In genomic region chr1:118389454-118390265, GRCm38 (mm10) we compare ENCODE assay signal across 8 mouse cellular contexts. TPM values are rescaled to one million over a fixed set of nuclear protein-coding genes. Genes with fewer than 3 reads are reported as not detected.
DNase-seq lines count a peak whose midpoint lies in the region; ATAC-seq and TF ChIP-seq lines count a peak whose summit lies in the region.

No protein-coding gene starts in this region.

- peak overlapping the region; percentile 95 for H3K9ac ChIP-seq in embryonic facial prominence, embryonic 11.5 days (replicated peaks; ENCODE audit: low read length)
- H3K9ac ChIP-seq in hindbrain, embryonic 13.5 days, result peak overlapping the region; percentile 96
- peak overlapping the region; percentile 96 for H3K9ac ChIP-seq in midbrain, embryonic 13.5 days (replicated peaks)

- 0 out of 2 replicates have a peak, but pooled peaks have one; percentile 0 for TF ChIP-seq CTCF in gastrocnemius, adult 2 months (IDR thresholded peaks at IDR 0.05)

- ATAC-seq in embryonic facial prominence, embryonic 11.5 days (replicated peaks; ENCODE audit: insufficient number of reproducible peaks, low FRiP score, low TSS enrichment, low read depth), result peak; percentile 73
- peak; percentile 76 for ATAC-seq in hindbrain, embryonic 13.5 days (ENCODE audit: low FRiP score)
- peak; percentile 76 for ATAC-seq in midbrain, embryonic 13.5 days

- peak overlapping the region; percentile 71 for H3K4me2 ChIP-seq in embryonic facial prominence, embryonic 11.5 days (ENCODE audit: low read depth, low read length)
- H3K4me2 ChIP-seq in hindbrain, embryonic 13.5 days, result peak overlapping the region; percentile 65
- H3K4me2 ChIP-seq in midbrain, embryonic 13.5 days (replicated peaks), result peak overlapping the region; percentile 64

- no peaks in the 10 kb centered on the region for H3K27me3 ChIP-seq in embryonic facial prominence, embryonic 11.5 days (ENCODE audit: control insufficient read depth, insufficient read depth, low read length)
- no peaks in the 10 kb centered on the region for H3K27me3 ChIP-seq in hindbrain, embryonic 13.5 days
- H3K27me3 ChIP-seq in midbrain, embryonic 13.5 days, result no peaks in the 10 kb centered on the region
- H3K27me3 ChIP-seq in splenic B cell, adult 2 months (ENCODE audit: control insufficient read depth, insufficient read depth, low read length, poor library complexity, severe bottlenecking), result no peaks in the 10 kb centered on the region

- no peaks in the 10 kb centered on the region for H3K4me1 ChIP-seq in embryonic facial prominence, embryonic 11.5 days (ENCODE audit: control insufficient read depth, insufficient read depth, low read length)
- peaks cover 33% of the 10 kb centered on the region for H3K4me1 ChIP-seq in hindbrain, embryonic 13.5 days (replicated peaks)
- H3K4me1 ChIP-seq in midbrain, embryonic 13.5 days (replicated peaks), result peaks cover 37% of the 10 kb centered on the region

- H3K27ac ChIP-seq in gastrocnemius, adult 2 months, result peak overlapping the region; percentile 90
- peak overlapping the region; percentile 88 for H3K27ac ChIP-seq in embryonic facial prominence, embryonic 11.5 days (replicated peaks; ENCODE audit: low read depth, low read length)
- peak overlapping the region; percentile 96 for H3K27ac ChIP-seq in hindbrain, embryonic 13.5 days
- H3K27ac ChIP-seq in midbrain, embryonic 13.5 days, result peak overlapping the region; percentile 97

- DNase-seq in gastrocnemius, adult 2 months, result peak; percentile 73
- DNase-seq in gastrocnemius, adult 8-10 months (ENCODE audit: low spot score in 2 of 2), result no peak
- DNase-seq in adrenal gland, adult (ENCODE audit: inconsistent age in 2 of 2, low spot score in 1 of 2), result peak; percentile 80 to 86
- peak; percentile 41 for DNase-seq in embryonic facial prominence, embryonic 11.5 days (ENCODE audit: low spot score)
- peak; percentile 40 to 56 for DNase-seq in left cerebral cortex, postnatal 25 days (ENCODE audit: low spot score in 2 of 2)
- peak; percentile 26 for DNase-seq in splenic B cell, adult 2 months (ENCODE audit: low read depth, low spot score)

- intact Hi-C loops in gastrocnemius, adult 2 months (cut with DNase I), result loop anchor here (1.0 to 5.0 kb wide), 2 partner anchors 67 to 69 kb away; partner anchors contain the start of gene Nifk
- intact Hi-C loops in left cerebral cortex, postnatal 25 days (cut with DNase I), result loop anchor here (1.0 to 5.0 kb wide), 5 partner anchors 48 to 88 kb away; partner anchors contain the start of gene Tsn

- under 1% methylated on average over 43 of the region's 44 CpGs for WGBS in embryonic facial prominence, embryonic 11.5 days
- WGBS in hindbrain, embryonic 13.5 days, result under 1% methylated on average over 44 of the region's 44 CpGs
- WGBS in midbrain, embryonic 13.5 days, result under 1% methylated on average over 43 of the region's 44 CpGs

- H3K9me3 ChIP-seq in embryonic facial prominence, embryonic 11.5 days (replicated peaks; ENCODE audit: control insufficient read depth, low read length), result no peaks in the 10 kb centered on the region
- no peaks in the 10 kb centered on the region for H3K9me3 ChIP-seq in hindbrain, embryonic 13.5 days
- no peaks in the 10 kb centered on the region for H3K9me3 ChIP-seq in midbrain, embryonic 13.5 days

- peak overlapping the region; percentile 80 for H3K4me3 ChIP-seq in gastrocnemius, adult 2 months
- H3K4me3 ChIP-seq in embryonic facial prominence, embryonic 11.5 days (ENCODE audit: low read depth, low read length), result peak overlapping the region; percentile 97
- H3K4me3 ChIP-seq in hindbrain, embryonic 13.5 days, result peak overlapping the region; percentile 94
- peak overlapping the region; percentile 98 for H3K4me3 ChIP-seq in midbrain, embryonic 13.5 days (replicated peaks)

- H3K36me3 ChIP-seq in embryonic facial prominence, embryonic 11.5 days (replicated peaks; ENCODE audit: control insufficient read depth, insufficient read depth, low read depth, low read length), result no peaks in the 10 kb centered on the region
- H3K36me3 ChIP-seq in hindbrain, embryonic 13.5 days, result peaks cover 7% of the 10 kb centered on the region; the same call in 1 of the 2 replicates
- H3K36me3 ChIP-seq in midbrain, embryonic 13.5 days, result peaks cover 8% of the 10 kb centered on the region
- no peaks in the 10 kb centered on the region; the same call in 1 of the 2 replicates for H3K36me3 ChIP-seq in splenic B cell, adult 2 months (ENCODE audit: control insufficient read depth, insufficient read depth, low read length, poor library complexity, severe bottlenecking)

RNA-seq across cellular contexts. Expression of gene Clasp1, which starts 0.8 kb away (rescaled TPM):
- 10 to 100 TPM; 45.9 to 50.5 TPM for total RNA-seq in gastrocnemius, adult 2 months (2021)
- 10 to 100 TPM; 45.8 to 55.5 (median 51.7) TPM for total RNA-seq in gastrocnemius, adult 8-10 months (2022)
- polyA plus RNA-seq in embryonic facial prominence, embryonic 11.5 days (2014; fragmentation: Nextera tagmentation; extraction: Ambion mirVana), result 57.7 and 62.2 TPM in 2 replicates
- 117 and 131 TPM in 2 replicates for polyA plus RNA-seq in hindbrain, embryonic 13.5 days (2015; fragmentation: Nextera tagmentation; extraction: Ambion mirVana)
- 100 to 1,000 TPM; 106 to 112 TPM for total RNA-seq in left cerebral cortex, postnatal 25 days (2021)
- polyA plus RNA-seq in midbrain, embryonic 13.5 days (2015; fragmentation: Nextera tagmentation; extraction: Ambion mirVana), result 138 and 146 TPM in 2 replicates

Comparison
In these comparisons a context has a peak if more than half of its experiments do, and no peak if none do; other contexts are left out.
1. DNase-seq: peak in gastrocnemius, adult 2 months (single experiment), adrenal gland, adult (2 of 2), embryonic facial prominence, embryonic 11.5 days (single experiment), left cerebral cortex, postnatal 25 days (2 of 2) and splenic B cell, adult 2 months (single experiment); none in gastrocnemius, adult 8-10 months (0 of 2).
2. Peak in every context shown above with its lines, with median percentiles within 50 percentile points of each other: H3K27ac ChIP-seq, H3K4me3 ChIP-seq, ATAC-seq, H3K4me2 ChIP-seq and H3K9ac ChIP-seq.